Mouse (Mus musculus): ENCODE results near the gene Atp4b. TPM values are rescaled to one million over a fixed set of nuclear protein-coding genes. Genes with fewer than 3 reads are reported as not detected.

The Atp4b gene
- polyA plus RNA-seq, 1 experiment from 2014 or later: not detected

- ATAC-seq (replicated peaks; ENCODE audit: insufficient number of reproducible peaks, low FRiP score, low TSS enrichment): no peak
- Histone ChIP-seq H3K9me3 (replicated peaks; ENCODE audit: control insufficient read depth, low read length) (no peaks in the 10 kb centered on the region), H3K36me3 (ENCODE audit: control insufficient read depth, insufficient read depth, low read length) (no peaks in the 10 kb centered on the region), H3K4me2 (no peak within 1 kb of the TSS), H3K9ac (ENCODE audit: low read depth, low read length) (no peak within 1 kb of the TSS), H3K27me3 (ENCODE audit: control insufficient read depth, insufficient read depth, low read length) (no peaks in the 10 kb centered on the region), H3K4me1 (ENCODE audit: control insufficient read depth, insufficient read depth, low read length) (no peaks in the 10 kb centered on the region), H3K27ac (ENCODE audit: low read depth, low read length) (no peak within 1 kb of the TSS), H3K4me3 (ENCODE audit: low read depth, low read length) (no peak within 1 kb of the TSS)
- WGBS (ENCODE audit: insufficient replicate concordance): 70% methylated on average over 5 of the region's 5 CpGs
Measured at GRCm38 (mm10) chr8:13404666-13405131, 8.1 kb upstream of the Atp4b start, which contains the start of gene Grk1. Grk1 (plus strand) TSS chr8:13405081.

- Histone ChIP-seq H3K4me2 (no peak overlapping the region), H3K36me3 (ENCODE audit: control insufficient read depth, insufficient read depth, low read length) (no peaks in the 10 kb centered on the region), H3K9me3 (replicated peaks; ENCODE audit: control insufficient read depth, low read length) (no peaks in the 10 kb centered on the region), H3K27me3 (ENCODE audit: control insufficient read depth, insufficient read depth, low read length) (no peaks in the 10 kb centered on the region), H3K27ac (ENCODE audit: low read depth, low read length) (no peak overlapping the region), H3K9ac (ENCODE audit: low read depth, low read length) (no peak overlapping the region), H3K4me3 (ENCODE audit: low read depth, low read length) (no peak overlapping the region), H3K4me1 (ENCODE audit: control insufficient read depth, insufficient read depth, low read length) (no peaks in the 10 kb centered on the region)
- ATAC-seq (replicated peaks; ENCODE audit: insufficient number of reproducible peaks, low FRiP score, low TSS enrichment): no peak
- WGBS (ENCODE audit: insufficient replicate concordance): 64% methylated on average over 6 of the region's 6 CpGs
Measured at GRCm38 (mm10) chr8:13403517-13403916, 6.9 kb upstream of the Atp4b start.

GRCm38 (mm10) chr8:13393869-13394268 lies 2.8 kb downstream of the Atp4b start:
- H3K36me3 ChIP-seq (ENCODE audit: control insufficient read depth, insufficient read depth, low read length): no peaks in the 10 kb centered on the region
- H3K4me1 ChIP-seq (ENCODE audit: control insufficient read depth, insufficient read depth, low read length): no peaks in the 10 kb centered on the region
- 86% methylated on average over 7 of the region's 7 CpGs for WGBS (ENCODE audit: insufficient replicate concordance)
- no peak overlapping the region for H3K4me3 ChIP-seq (ENCODE audit: low read depth, low read length)
- H3K9ac ChIP-seq (ENCODE audit: low read depth, low read length): no peak overlapping the region
- no peak for ATAC-seq (replicated peaks; ENCODE audit: insufficient number of reproducible peaks, low FRiP score, low TSS enrichment)
- H3K4me2 ChIP-seq: no peak overlapping the region
- no peaks in the 10 kb centered on the region for H3K27me3 ChIP-seq (ENCODE audit: control insufficient read depth, insufficient read depth, low read length)
- no peak overlapping the region for H3K27ac ChIP-seq (ENCODE audit: low read depth, low read length)
- no peaks in the 10 kb centered on the region for H3K9me3 ChIP-seq (replicated peaks; ENCODE audit: control insufficient read depth, low read length)

- Histone ChIP-seq H3K4me3 (ENCODE audit: low read depth, low read length) (no peak overlapping the region), H3K27me3 (ENCODE audit: control insufficient read depth, insufficient read depth, low read length) (no peaks in the 10 kb centered on the region), H3K27ac (ENCODE audit: low read depth, low read length) (no peak overlapping the region), H3K4me2 (no peak overlapping the region), H3K36me3 (ENCODE audit: control insufficient read depth, insufficient read depth, low read length) (no peaks in the 10 kb centered on the region), H3K4me1 (ENCODE audit: control insufficient read depth, insufficient read depth, low read length) (no peaks in the 10 kb centered on the region), H3K9ac (ENCODE audit: low read depth, low read length) (no peak overlapping the region), H3K9me3 (replicated peaks; ENCODE audit: control insufficient read depth, low read length) (no peaks in the 10 kb centered on the region)
- WGBS (ENCODE audit: insufficient replicate concordance): 78% methylated on average over 2 of the region's 2 CpGs
- no peak for ATAC-seq (replicated peaks; ENCODE audit: insufficient number of reproducible peaks, low FRiP score, low TSS enrichment)
Measured at GRCm38 (mm10) chr8:13388744-13389143, 7.9 kb downstream of the Atp4b start.

- 76% methylated on average over 8 of the region's 8 CpGs for WGBS (ENCODE audit: insufficient replicate concordance)
- Histone ChIP-seq H3K9ac (ENCODE audit: low read depth, low read length) (no peak overlapping the region), H3K36me3 (ENCODE audit: control insufficient read depth, insufficient read depth, low read length) (no peaks in the 10 kb centered on the region), H3K4me2 (no peak overlapping the region), H3K4me1 (ENCODE audit: control insufficient read depth, insufficient read depth, low read length) (no peaks in the 10 kb centered on the region), H3K4me3 (ENCODE audit: low read depth, low read length) (no peak overlapping the region), H3K27me3 (ENCODE audit: control insufficient read depth, insufficient read depth, low read length) (no peaks in the 10 kb centered on the region), H3K27ac (ENCODE audit: low read depth, low read length) (no peak overlapping the region), H3K9me3 (replicated peaks; ENCODE audit: control insufficient read depth, low read length) (no peaks in the 10 kb centered on the region)
- ATAC-seq (replicated peaks; ENCODE audit: insufficient number of reproducible peaks, low FRiP score, low TSS enrichment): no peak
Measured at GRCm38 (mm10) chr8:13387728-13388127, 8.9 kb downstream of the Atp4b start.

GRCm38 (mm10) chr8:13386366-13386765 lies 10.3 kb downstream of the Atp4b start:
- Histone ChIP-seq H3K4me1 (ENCODE audit: control insufficient read depth, insufficient read depth, low read length) (no peaks in the 10 kb centered on the region), H3K27me3 (ENCODE audit: control insufficient read depth, insufficient read depth, low read length) (no peaks in the 10 kb centered on the region), H3K9me3 (replicated peaks; ENCODE audit: control insufficient read depth, low read length) (no peaks in the 10 kb centered on the region), H3K4me3 (ENCODE audit: low read depth, low read length) (no peak overlapping the region), H3K9ac (ENCODE audit: low read depth, low read length) (no peak overlapping the region), H3K4me2 (no peak overlapping the region), H3K27ac (ENCODE audit: low read depth, low read length) (no peak overlapping the region), H3K36me3 (ENCODE audit: control insufficient read depth, insufficient read depth, low read length) (no peaks in the 10 kb centered on the region)
- no peak for ATAC-seq (replicated peaks; ENCODE audit: insufficient number of reproducible peaks, low FRiP score, low TSS enrichment)
- 71% methylated on average over 13 of the region's 13 CpGs for WGBS (ENCODE audit: insufficient replicate concordance)

- H3K27me3 ChIP-seq (ENCODE audit: control insufficient read depth, insufficient read depth, low read length): no peaks in the 10 kb centered on the region
- no peak overlapping the region for H3K4me2 ChIP-seq
- H3K36me3 ChIP-seq (ENCODE audit: control insufficient read depth, insufficient read depth, low read length): peaks cover 14% of the 10 kb centered on the region
- no peak overlapping the region for H3K4me3 ChIP-seq (ENCODE audit: low read depth, low read length)
- H3K9ac ChIP-seq (ENCODE audit: low read depth, low read length): no peak overlapping the region
- WGBS (ENCODE audit: insufficient replicate concordance): 96% methylated on average over 4 of the region's 4 CpGs
- H3K4me1 ChIP-seq (ENCODE audit: control insufficient read depth, insufficient read depth, low read length): no peaks in the 10 kb centered on the region
- H3K9me3 ChIP-seq (replicated peaks; ENCODE audit: control insufficient read depth, low read length): no peaks in the 10 kb centered on the region
- no peak for ATAC-seq (replicated peaks; ENCODE audit: insufficient number of reproducible peaks, low FRiP score, low TSS enrichment)
- no peak overlapping the region for H3K27ac ChIP-seq (ENCODE audit: low read depth, low read length)
Measured at GRCm38 (mm10) chr8:13382999-13383398, 13.6 kb downstream of the Atp4b start.

GRCm38 (mm10) chr8:13382536-13382935 lies 14.1 kb downstream of the Atp4b start:
- ATAC-seq (replicated peaks; ENCODE audit: insufficient number of reproducible peaks, low FRiP score, low TSS enrichment): no peak
- Histone ChIP-seq H3K36me3 (ENCODE audit: control insufficient read depth, insufficient read depth, low read length) (peaks cover 14% of the 10 kb centered on the region), H3K4me3 (ENCODE audit: low read depth, low read length) (no peak overlapping the region), H3K9ac (ENCODE audit: low read depth, low read length) (no peak overlapping the region), H3K4me1 (ENCODE audit: control insufficient read depth, insufficient read depth, low read length) (no peaks in the 10 kb centered on the region), H3K4me2 (no peak overlapping the region), H3K9me3 (replicated peaks; ENCODE audit: control insufficient read depth, low read length) (no peaks in the 10 kb centered on the region), H3K27me3 (ENCODE audit: control insufficient read depth, insufficient read depth, low read length) (no peaks in the 10 kb centered on the region), H3K27ac (ENCODE audit: low read depth, low read length) (no peak overlapping the region)
- 86% methylated on average over 3 of the region's 3 CpGs for WGBS (ENCODE audit: insufficient replicate concordance)

GRCm38 (mm10) chr8:13381630-13382029 lies 15.0 kb downstream of the Atp4b start:
- Histone ChIP-seq H3K4me2 (no peak overlapping the region), H3K36me3 (ENCODE audit: control insufficient read depth, insufficient read depth, low read length) (peaks cover 14% of the 10 kb centered on the region), H3K9ac (ENCODE audit: low read depth, low read length) (no peak overlapping the region), H3K27me3 (ENCODE audit: control insufficient read depth, insufficient read depth, low read length) (no peaks in the 10 kb centered on the region), H3K4me1 (ENCODE audit: control insufficient read depth, insufficient read depth, low read length) (no peaks in the 10 kb centered on the region), H3K27ac (ENCODE audit: low read depth, low read length) (no peak overlapping the region), H3K9me3 (replicated peaks; ENCODE audit: control insufficient read depth, low read length) (no peaks in the 10 kb centered on the region), H3K4me3 (ENCODE audit: low read depth, low read length) (no peak overlapping the region)
- ATAC-seq (replicated peaks; ENCODE audit: insufficient number of reproducible peaks, low FRiP score, low TSS enrichment): no peak
- 66% methylated on average over 7 of the region's 7 CpGs for WGBS (ENCODE audit: insufficient replicate concordance)
